Mouse (Mus musculus): ENCODE data around the gene Celf6. TPM values are rescaled to one million over a fixed set of nuclear protein-coding genes. Genes with fewer than 3 reads are reported as not detected.

Gene Celf6
- total RNA-seq, 2 experiments from 2014 or later: not detected

- DNase-seq: no peak
These were observed 10.5 kb downstream of the Celf6 start for GRCm38 (mm10) chr9:59588252-59588651.

- no peak for DNase-seq
These were observed 11.3 kb downstream of the Celf6 start for GRCm38 (mm10) chr9:59588710-59589671.

- DNase-seq: no peak
These were observed 12.2 kb downstream of the Celf6 start for GRCm38 (mm10) chr9:59589703-59590439.

- no peak for DNase-seq
These were observed 23.9 kb downstream of the Celf6 start for GRCm38 (mm10) chr9:59601661-59602060.

- no peak for DNase-seq
These were observed 28.2 kb downstream of the Celf6 start for GRCm38 (mm10) chr9:59605967-59606366.

GRCm38 (mm10) chr9:59610950-59611349 is 33.2 kb downstream of the Celf6 start:
- no peak for DNase-seq

GRCm38 (mm10) chr9:59615797-59616196 is 38.1 kb downstream of the Celf6 start:
- DNase-seq: no peak

- peak; percentile 99 to 100 for DNase-seq
These were observed 39.0 kb downstream of the Celf6 start, which contains the start of gene Parp6 for GRCm38 (mm10) chr9:59616622-59617306. Parp6 (plus strand) TSS chr9:59617284.

GRCm38 (mm10) chr9:59617307-59617973 is 39.7 kb downstream of the Celf6 start:
- no peak for DNase-seq

- DNase-seq: no peak
These were observed 60.7 kb downstream of the Celf6 start for GRCm38 (mm10) chr9:59638372-59638771.

- no peak for DNase-seq
These were observed 62.2 kb downstream of the Celf6 start for GRCm38 (mm10) chr9:59639936-59640335.

- no peak for DNase-seq
These were observed 63.6 kb downstream of the Celf6 start for GRCm38 (mm10) chr9:59641320-59641719.

- DNase-seq: no peak
These were observed 72.2 kb downstream of the Celf6 start for GRCm38 (mm10) chr9:59649911-59650310.

GRCm38 (mm10) chr9:59653371-59653770 is 75.7 kb downstream of the Celf6 start:
- DNase-seq: peak in 1 of 2 experiments; percentile 37

GRCm38 (mm10) chr9:59654450-59654983 is 76.8 kb downstream of the Celf6 start:
- DNase-seq: no peak

GRCm38 (mm10) chr9:59655958-59656634 is 78.4 kb downstream of the Celf6 start, which contains the start of gene Pkm:
Pkm (plus strand) TSS chr9:59656368.
- peak; percentile 98 for DNase-seq
